Mouse (Mus musculus) ES-E14 (cell line): ENCODE measurements at regions not wholly inside any gene's neighbourhood (a gene's known extent, or its start where the extent isn't known, plus 50 kb on each side); places are given as distances from the start of the nearest gene placed in this dataset.

ENCODE experiments used
- MAFK ChIP-seq: IDR thresholded peaks from 2 replicates; pipeline ENCODE4 v1.6.1; 2014; ENCODE audit warnings: mild to moderate bottlenecking, low read depth, low read length, inconsistent platforms; ENCODE audit not compliant: insufficient read depth
- ZC3H11A ChIP-seq: IDR thresholded peaks from 2 replicates; pipeline ENCODE4 v1.6.1; 2012; ENCODE audit warnings: low read depth, mild to moderate bottlenecking, inconsistent platforms, low read length, borderline replicate concordance

GRCm38 (mm10) chr4:23954140-23954539 is 542.1 kb upstream of the Mms22l start:
- TF ChIP-seq ZC3H11A (no peak), MAFK (no peak)
